10 mouse cellular contexts compared by ENCODE assay signal in genomic region chr9:55125735-55126134, GRCm38 (mm10).
"Had no signal": no experiment of that assay in that cellular context is flagged by ENCODE, and none has a peak within 500 bp of the region (broad histone marks: within the 10 kb centered on the region; RNA-seq: fewer than 3 reads in every experiment).

No protein-coding gene starts in this region.

- DNase-seq: kidney, adult 9 months; kidney, postnatal 36 days; layer of hippocampus, adult 9-11 months; layer of hippocampus, postnatal 36 days; lung, embryonic 14.5 days; lung, postnatal 10 days; lung, postnatal 4 days; midbrain, embryonic 14.5 days; thymus, postnatal 4 days had no signal

- ATAC-seq: liver, embryonic 12.5 days had no signal
